Mouse (Mus musculus): ENCODE measurements around the gene Sult6b1. TPM values are rescaled to one million over a fixed set of nuclear protein-coding genes. Genes with fewer than 3 reads are reported as not detected.

Sult6b1 gene
- polyA plus RNA-seq, 1 experiment from 2014 or later: 0.15 TPM

DNA sequence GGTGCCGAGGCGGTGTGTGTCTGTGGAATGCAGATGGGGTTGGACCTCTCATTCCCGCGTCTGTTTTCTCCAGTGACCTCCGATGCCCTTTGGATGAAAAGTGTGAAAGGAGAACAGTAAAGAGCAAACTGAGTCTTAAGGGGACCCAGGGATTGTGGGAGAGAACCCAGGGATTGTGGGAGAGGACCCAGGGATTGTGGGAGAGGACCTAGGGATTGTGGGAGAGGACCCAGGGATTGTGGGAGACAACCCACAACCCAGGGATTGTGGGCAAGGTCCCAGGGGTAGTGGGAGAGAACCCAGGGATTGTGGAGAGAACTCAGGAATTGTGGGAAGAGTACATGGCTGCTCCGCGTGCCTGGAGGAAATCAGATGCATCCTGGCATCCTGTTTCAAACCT lies 11.8 kb downstream of the Sult6b1 start:
- Histone ChIP-seq H3K27ac (ENCODE audit: low read depth, low read length) (no peak overlapping the region), H3K27me3 (replicated peaks; ENCODE audit: control insufficient read depth, insufficient read depth, low read length) (no peaks in the 10 kb centered on the region), H3K4me2 (ENCODE audit: low read length) (no peak overlapping the region), H3K36me3 (ENCODE audit: control insufficient read depth, insufficient read depth, low read length) (no peaks in the 10 kb centered on the region), H3K4me3 (ENCODE audit: low read depth, low read length) (no peak overlapping the region), H3K4me1 (ENCODE audit: control insufficient read depth, insufficient read depth, low read length) (0 out of 2 replicates have a peak, but pooled peaks cover 3% of the 10 kb centered on the region), H3K9me3 (replicated peaks; ENCODE audit: control insufficient read depth, low read length) (no peaks in the 10 kb centered on the region), H3K9ac (ENCODE audit: low read length) (no peak overlapping the region)
- WGBS: 92% methylated on average over 7 of the region's 7 CpGs
- no peak for ATAC-seq
- DNase-seq (ENCODE audit: low spot score): no peak

DNA sequence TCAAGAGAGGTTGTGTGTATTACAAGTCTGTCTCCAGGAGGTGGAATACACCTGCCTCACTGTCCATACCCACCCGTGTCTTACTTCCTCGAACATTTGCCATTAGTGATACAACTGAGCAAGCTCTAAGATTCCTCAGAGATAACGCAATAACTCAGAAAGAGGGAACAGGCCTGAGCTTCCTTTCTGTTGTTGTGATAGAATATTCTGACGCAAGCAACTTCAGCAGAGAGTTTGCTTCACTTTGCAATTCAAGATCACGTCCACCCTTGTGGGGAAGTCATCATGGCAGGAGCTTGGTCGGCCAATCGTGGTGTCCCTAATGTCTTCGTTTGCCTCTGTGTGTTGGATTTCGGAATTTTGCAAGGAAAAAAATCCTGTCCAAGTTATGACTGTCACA lies 15.8 kb downstream of the Sult6b1 start:
- Histone ChIP-seq H3K27ac (ENCODE audit: low read depth, low read length) (no peak overlapping the region), H3K36me3 (ENCODE audit: control insufficient read depth, insufficient read depth, low read length) (no peaks in the 10 kb centered on the region), H3K9ac (ENCODE audit: low read length) (no peak overlapping the region), H3K27me3 (replicated peaks; ENCODE audit: control insufficient read depth, insufficient read depth, low read length) (no peaks in the 10 kb centered on the region), H3K9me3 (replicated peaks; ENCODE audit: control insufficient read depth, low read length) (no peaks in the 10 kb centered on the region), H3K4me1 (ENCODE audit: control insufficient read depth, insufficient read depth, low read length) (0 out of 2 replicates have a peak, but pooled peaks cover 3% of the 10 kb centered on the region), H3K4me2 (ENCODE audit: low read length) (no peak overlapping the region), H3K4me3 (ENCODE audit: low read depth, low read length) (no peak overlapping the region)
- no peak for ATAC-seq
- WGBS: 85% methylated on average over 9 of the region's 9 CpGs
- no peak for DNase-seq (ENCODE audit: low spot score)

DNA sequence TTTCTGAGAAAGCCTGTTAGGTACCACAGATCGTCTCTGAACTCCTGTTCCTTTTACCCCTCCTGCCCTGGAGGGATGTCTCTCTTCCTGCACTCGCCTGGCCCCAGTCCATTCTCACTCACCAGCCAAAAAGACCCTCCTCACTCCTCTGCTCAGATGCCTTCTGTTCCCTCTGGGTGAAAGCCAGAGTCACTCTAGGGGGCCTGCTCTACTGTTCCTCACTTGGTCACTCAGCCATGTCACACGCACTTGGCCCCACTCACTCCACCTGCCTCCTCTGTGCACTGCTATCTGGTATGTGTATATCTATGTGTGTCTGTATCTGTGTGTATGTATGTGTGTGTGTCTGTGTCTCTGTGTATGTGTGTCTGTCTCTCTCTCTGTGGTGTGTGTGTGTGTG lies 17.6 kb downstream of the Sult6b1 start:
- WGBS: 40% methylated on average over 3 of the region's 3 CpGs
- Histone ChIP-seq H3K36me3 (ENCODE audit: control insufficient read depth, insufficient read depth, low read length) (no peaks in the 10 kb centered on the region), H3K27me3 (replicated peaks; ENCODE audit: control insufficient read depth, insufficient read depth, low read length) (no peaks in the 10 kb centered on the region), H3K4me1 (ENCODE audit: control insufficient read depth, insufficient read depth, low read length) (no peaks in the 10 kb centered on the region), H3K4me3 (ENCODE audit: low read depth, low read length) (no peak overlapping the region), H3K4me2 (ENCODE audit: low read length) (no peak overlapping the region), H3K9ac (ENCODE audit: low read length) (no peak overlapping the region), H3K27ac (ENCODE audit: low read depth, low read length) (no peak overlapping the region), H3K9me3 (replicated peaks; ENCODE audit: control insufficient read depth, low read length) (no peaks in the 10 kb centered on the region)
- DNase-seq (ENCODE audit: low spot score) (peak; percentile 15), ATAC-seq (0 out of 2 replicates have a peak, but pooled peaks have one; percentile 20)

DNA sequence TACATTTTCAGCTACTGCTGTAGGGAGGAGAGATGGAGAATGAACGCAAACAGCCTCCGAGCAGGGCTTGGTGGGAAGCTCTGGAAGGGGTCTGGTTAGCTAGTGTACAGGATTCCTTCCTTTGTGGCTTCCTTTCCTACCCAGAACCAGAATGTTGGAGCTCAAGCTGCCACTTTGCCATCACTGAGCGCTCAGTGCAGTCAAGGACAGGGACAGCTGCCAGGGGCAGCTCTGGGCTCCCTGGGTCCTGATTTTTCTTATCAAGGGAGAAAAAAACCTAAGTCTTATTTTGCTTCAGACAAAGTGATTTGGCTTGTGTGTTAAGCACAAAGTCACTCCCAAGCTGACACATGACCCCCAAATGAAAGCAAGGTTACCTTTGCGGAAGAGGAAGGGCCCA lies 18.2 kb downstream of the Sult6b1 start:
- WGBS: 83% methylated on average over 4 of the region's 4 CpGs
- ATAC-seq (no peak), DNase-seq (ENCODE audit: low spot score) (no peak)
- no peak overlapping the region for H3K27ac ChIP-seq (ENCODE audit: low read depth, low read length)
- H3K4me3 ChIP-seq (ENCODE audit: low read depth, low read length): no peak overlapping the region
- H3K4me1 ChIP-seq (ENCODE audit: control insufficient read depth, insufficient read depth, low read length): no peaks in the 10 kb centered on the region
- no peak overlapping the region for H3K4me2 ChIP-seq (ENCODE audit: low read length)
- H3K36me3 ChIP-seq (ENCODE audit: control insufficient read depth, insufficient read depth, low read length): no peaks in the 10 kb centered on the region
- H3K9ac ChIP-seq (ENCODE audit: low read length): no peak overlapping the region
- H3K9me3 ChIP-seq (replicated peaks; ENCODE audit: control insufficient read depth, low read length): no peaks in the 10 kb centered on the region
- no peaks in the 10 kb centered on the region for H3K27me3 ChIP-seq (replicated peaks; ENCODE audit: control insufficient read depth, insufficient read depth, low read length)

GRCm38 (mm10) chr17:78885286-78886065 lies 21.3 kb downstream of the Sult6b1 start:
- no peak overlapping the region for H3K4me3 ChIP-seq (ENCODE audit: low read depth, low read length)
- no peak overlapping the region for H3K4me2 ChIP-seq (ENCODE audit: low read length)
- no peaks in the 10 kb centered on the region for H3K27me3 ChIP-seq (replicated peaks; ENCODE audit: control insufficient read depth, insufficient read depth, low read length)
- ATAC-seq: no peak
- WGBS: 83% methylated on average over 5 of the region's 5 CpGs
- no peak overlapping the region for H3K27ac ChIP-seq (ENCODE audit: low read depth, low read length)
- peaks cover 6% of the 10 kb centered on the region; the same call in 1 of the 2 replicates for H3K4me1 ChIP-seq (ENCODE audit: control insufficient read depth, insufficient read depth, low read length)
- H3K36me3 ChIP-seq (ENCODE audit: control insufficient read depth, insufficient read depth, low read length): no peaks in the 10 kb centered on the region
- DNase-seq (ENCODE audit: low spot score): no peak
- H3K9ac ChIP-seq (ENCODE audit: low read length): no peak overlapping the region
- no peaks in the 10 kb centered on the region for H3K9me3 ChIP-seq (replicated peaks; ENCODE audit: control insufficient read depth, low read length)

DNA sequence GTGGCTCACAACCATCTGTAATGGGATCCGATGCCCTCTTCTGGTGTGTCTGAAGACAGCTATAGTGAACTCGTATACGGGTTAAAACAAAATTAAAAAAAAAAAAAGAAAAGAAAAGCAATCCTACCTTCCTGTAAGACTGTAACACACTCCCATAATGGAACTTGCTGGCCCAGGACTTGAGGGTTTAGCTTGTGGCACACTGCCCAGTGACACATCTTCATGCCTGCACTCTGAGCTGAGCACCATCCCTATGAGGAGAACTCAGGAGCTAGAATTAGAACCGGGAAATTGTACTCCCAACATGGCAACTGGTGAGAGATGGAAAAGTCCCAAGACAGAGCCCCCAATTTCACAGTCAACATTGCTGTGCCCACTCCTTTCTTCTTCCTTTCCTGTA lies 23.5 kb downstream of the Sult6b1 start:
- Histone ChIP-seq H3K4me3 (ENCODE audit: low read depth, low read length) (no peak overlapping the region), H3K36me3 (ENCODE audit: control insufficient read depth, insufficient read depth, low read length) (no peaks in the 10 kb centered on the region), H3K4me2 (ENCODE audit: low read length) (no peak overlapping the region), H3K9ac (ENCODE audit: low read length) (no peak overlapping the region), H3K4me1 (ENCODE audit: control insufficient read depth, insufficient read depth, low read length) (peaks cover 6% of the 10 kb centered on the region; the same call in 1 of the 2 replicates), H3K27me3 (replicated peaks; ENCODE audit: control insufficient read depth, insufficient read depth, low read length) (no peaks in the 10 kb centered on the region), H3K27ac (ENCODE audit: low read depth, low read length) (no peak overlapping the region), H3K9me3 (replicated peaks; ENCODE audit: control insufficient read depth, low read length) (no peaks in the 10 kb centered on the region)
- 91% methylated on average over 4 of the region's 4 CpGs for WGBS
- ATAC-seq: no peak
- no peak for DNase-seq (ENCODE audit: low spot score)

- DNase-seq (ENCODE audit: low spot score): peak; percentile 50
- ATAC-seq: peak; percentile 93
- Histone ChIP-seq H3K4me3 (ENCODE audit: low read depth, low read length) (peak within 1 kb of the TSS; percentile 38), H3K27me3 (replicated peaks; ENCODE audit: control insufficient read depth, insufficient read depth, low read length) (no peaks in the 10 kb centered on the region), H3K27ac (ENCODE audit: low read depth, low read length) (peak within 1 kb of the TSS; percentile 27; the same call in 1 of the 2 replicates), H3K4me2 (ENCODE audit: low read length) (peak within 1 kb of the TSS; percentile 67), H3K4me1 (ENCODE audit: control insufficient read depth, insufficient read depth, low read length) (peaks cover 6% of the 10 kb centered on the region; the same call in 1 of the 2 replicates), H3K9me3 (replicated peaks; ENCODE audit: control insufficient read depth, low read length) (no peaks in the 10 kb centered on the region), H3K9ac (ENCODE audit: low read length) (peak within 1 kb of the TSS; percentile 63), H3K36me3 (ENCODE audit: control insufficient read depth, insufficient read depth, low read length) (no peaks in the 10 kb centered on the region)
- WGBS: 3% methylated on average over 28 of the region's 28 CpGs
These were observed 24.2 kb downstream of the Sult6b1 start, which contains the start of gene Eif2ak2 for GRCm38 (mm10) chr17:78882401-78883112. TSS of gene Eif2ak2 (minus strand) at chr17:78882573.

- peak; percentile 40 for DNase-seq (ENCODE audit: low spot score)
- H3K9me3 ChIP-seq (replicated peaks; ENCODE audit: control insufficient read depth, low read length): no peaks in the 10 kb centered on the region
- H3K27me3 ChIP-seq (replicated peaks; ENCODE audit: control insufficient read depth, insufficient read depth, low read length): no peaks in the 10 kb centered on the region
- peak overlapping the region; percentile 63 for H3K9ac ChIP-seq (ENCODE audit: low read length)
- peak; percentile 83 for ATAC-seq
- H3K4me2 ChIP-seq (ENCODE audit: low read length): peak overlapping the region; percentile 67
- H3K4me1 ChIP-seq (ENCODE audit: control insufficient read depth, insufficient read depth, low read length): peaks cover 6% of the 10 kb centered on the region; the same call in 1 of the 2 replicates
- 10% methylated on average over 5 of the region's 7 CpGs for WGBS
- H3K4me3 ChIP-seq (ENCODE audit: low read depth, low read length): peak overlapping the region; percentile 38
- no peaks in the 10 kb centered on the region for H3K36me3 ChIP-seq (ENCODE audit: control insufficient read depth, insufficient read depth, low read length)
- no peak overlapping the region for H3K27ac ChIP-seq (ENCODE audit: low read depth, low read length)
These were observed 24.9 kb downstream of the Sult6b1 start for GRCm38 (mm10) chr17:78881878-78882304.

DNA sequence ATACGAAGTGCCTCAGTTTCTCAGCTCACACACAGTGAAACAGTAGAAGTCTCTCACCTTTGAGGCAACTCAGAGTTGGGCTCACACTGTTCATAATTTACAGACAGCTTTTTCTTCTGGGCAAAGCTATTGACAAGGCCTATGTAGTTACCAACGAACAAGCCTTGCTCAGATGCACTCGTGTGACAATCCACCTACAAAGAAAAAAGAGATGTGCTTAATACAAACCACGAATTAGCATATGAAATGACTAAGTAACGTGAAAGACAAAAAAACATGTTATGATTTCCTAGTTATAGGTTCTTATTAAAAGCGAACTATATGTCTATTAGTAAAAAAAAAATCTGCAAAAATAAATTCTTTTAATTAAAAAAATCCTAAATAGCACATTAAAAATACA lies 32.9 kb downstream of the Sult6b1 start:
- H3K27me3 ChIP-seq (replicated peaks; ENCODE audit: control insufficient read depth, insufficient read depth, low read length): no peaks in the 10 kb centered on the region
- WGBS: 86% methylated on average over 6 of the region's 6 CpGs
- ATAC-seq (no peak), DNase-seq (ENCODE audit: low spot score) (no peak)
- H3K9ac ChIP-seq (ENCODE audit: low read length): no peak overlapping the region
- no peaks in the 10 kb centered on the region for H3K9me3 ChIP-seq (replicated peaks; ENCODE audit: control insufficient read depth, low read length)
- H3K4me1 ChIP-seq (ENCODE audit: control insufficient read depth, insufficient read depth, low read length): no peaks in the 10 kb centered on the region
- H3K4me3 ChIP-seq (ENCODE audit: low read depth, low read length): no peak overlapping the region
- H3K27ac ChIP-seq (ENCODE audit: low read depth, low read length): no peak overlapping the region
- no peak overlapping the region for H3K4me2 ChIP-seq (ENCODE audit: low read length)
- no peaks in the 10 kb centered on the region for H3K36me3 ChIP-seq (ENCODE audit: control insufficient read depth, insufficient read depth, low read length)
